Mouse (Mus musculus) neural tube, embryonic 15.5 days (tissue): Measurements from ENCODE around the gene Rai1. TPM values are rescaled to one million over a fixed set of nuclear protein-coding genes. Genes with fewer than 3 reads are reported as not detected.
A peak's percentile ranks its signal among the peaks of the same experiment; 100 is the strongest.

Experiments
- ATAC-seq: fragments of 200-750 bp; cut with Nextera tagmentation; 2 replicates; pipeline ENCODE4 v1.8.0; 2017; ENCODE audit warnings: mild to moderate bottlenecking, moderate TSS enrichment, moderate library complexity; ENCODE audit not compliant: low FRiP score
- H3K27ac ChIP-seq: fragments of 300-500 bp; sonication (generic); replicated peaks from 2 replicates; pipeline ENCODE4 v1.5.1; 2015; ENCODE audit warnings: mild to moderate bottlenecking, inconsistent platforms
- H3K27me3 ChIP-seq: fragments of 300-500 bp; sonication (generic); replicated peaks from 2 replicates; pipeline ENCODE4 v1.6.1; 2015; ENCODE audit warnings: inconsistent platforms
- H3K36me3 ChIP-seq: fragments of 300-500 bp; sonication (generic); 2 replicates; pipeline ENCODE4 v1.6.1; 2015; ENCODE audit warnings: inconsistent platforms
- H3K4me1 ChIP-seq: fragments of 300-500 bp; sonication (generic); 2 replicates; pipeline ENCODE4 v1.6.1; 2015; ENCODE audit warnings: inconsistent platforms
- H3K4me2 ChIP-seq: fragments of 300-500 bp; sonication (generic); 2 replicates; pipeline ENCODE4 v1.6.1; 2015; ENCODE audit warnings: inconsistent platforms, mild to moderate bottlenecking, moderate library complexity
- H3K4me3 ChIP-seq: fragments of 300-500 bp; sonication (generic); replicated peaks from 2 replicates; pipeline ENCODE4 v1.5.1; 2015; ENCODE audit warnings: mild to moderate bottlenecking, inconsistent platforms
- H3K9ac ChIP-seq: fragments of 300-500 bp; sonication (generic); replicated peaks from 2 replicates; pipeline ENCODE4 v1.6.1; 2015; ENCODE audit warnings: mild to moderate bottlenecking, inconsistent platforms
- H3K9me3 ChIP-seq: fragments of 300-500 bp; sonication (generic); replicated peaks from 2 replicates; pipeline ENCODE4 v1.6.1; 2016; ENCODE audit warnings: inconsistent platforms
- WGBS: fragments of 180-500 bp; shearing (Covaris S2); methylation state at CpG from one replicate; pipeline ENCODE4 v1.1.7; 2015; ENCODE audit warnings: mixed read lengths; 5-methylcytosine and 5-hydroxymethylcytosine counted together
- polyA plus RNA-seq: library from polyadenylated mRNA; unstranded; fragments of >200 nt; fragmentation: Nextera tagmentation; extraction: Ambion mirVana; gene quantifications from 2 replicates; pipeline ENCODE4 v1.2.1, GENCODE M21; 2015

Rai1 gene
- polyA plus RNA-seq, 1 experiment from 2014 or later: 27.4 TPM

GRCm38 (mm10) chr11:60073936-60074502 is 30.8 kb upstream of the Rai1 start:
- Histone ChIP-seq H3K9me3 (no peaks in the 10 kb centered on the region), H3K4me3 (no peak overlapping the region), H3K4me2 (no peak overlapping the region), H3K9ac (no peak overlapping the region), H3K4me1 (no peaks in the 10 kb centered on the region), H3K27me3 (no peaks in the 10 kb centered on the region), H3K27ac (no peak overlapping the region), H3K36me3 (no peaks in the 10 kb centered on the region)
- WGBS: 74% methylated on average over 15 of the region's 15 CpGs
- no peak for ATAC-seq

DNA sequence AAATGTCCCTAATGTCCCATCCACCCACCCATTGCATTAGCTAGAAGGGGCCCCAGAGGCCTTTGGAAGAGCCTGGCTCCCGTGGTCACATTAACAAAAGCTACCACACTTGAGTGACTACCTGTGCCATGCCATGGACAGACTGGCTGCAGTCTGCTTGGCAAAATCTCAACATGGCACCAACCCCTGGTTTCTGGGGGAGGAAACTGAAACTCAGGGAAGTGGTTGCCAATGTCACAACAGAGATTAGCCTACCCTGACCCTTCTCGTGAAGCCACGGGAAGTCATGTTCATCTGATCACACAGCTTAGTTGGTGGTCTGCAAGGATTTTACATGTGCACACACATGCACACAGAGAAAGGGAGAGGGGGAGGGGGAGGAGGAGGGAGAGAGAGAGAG is 28.6 kb upstream of the Rai1 start:
- 78% methylated on average over 3 of the region's 3 CpGs for WGBS
- no peaks in the 10 kb centered on the region for H3K27me3 ChIP-seq
- no peaks in the 10 kb centered on the region for H3K4me1 ChIP-seq
- no peak overlapping the region for H3K9ac ChIP-seq
- ATAC-seq: no peak
- no peaks in the 10 kb centered on the region for H3K36me3 ChIP-seq
- H3K4me3 ChIP-seq: no peak overlapping the region
- no peak overlapping the region for H3K4me2 ChIP-seq
- H3K9me3 ChIP-seq: no peaks in the 10 kb centered on the region
- H3K27ac ChIP-seq: no peak overlapping the region

DNA sequence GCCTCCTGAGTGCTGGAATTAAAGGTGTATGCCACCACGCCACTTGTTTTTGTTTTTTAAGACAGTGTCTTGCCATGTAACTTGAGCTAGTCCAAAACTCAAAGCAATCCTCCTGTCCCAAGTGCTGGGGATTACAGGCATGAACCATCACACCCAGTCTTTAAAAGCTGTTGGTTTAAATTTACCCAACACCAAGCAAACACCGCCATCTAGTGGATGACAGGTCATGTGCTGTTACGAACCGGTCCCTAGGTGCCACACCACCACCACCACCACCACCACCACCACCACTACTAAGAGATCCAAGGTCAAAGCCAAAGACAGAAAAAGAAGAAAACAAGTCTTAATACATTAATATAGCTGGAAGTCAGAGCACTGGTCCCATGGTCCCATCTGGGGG is 28.0 kb upstream of the Rai1 start:
- H3K36me3 ChIP-seq: no peaks in the 10 kb centered on the region
- 14% methylated on average over 4 of the region's 4 CpGs for WGBS
- no peak for ATAC-seq

DNA sequence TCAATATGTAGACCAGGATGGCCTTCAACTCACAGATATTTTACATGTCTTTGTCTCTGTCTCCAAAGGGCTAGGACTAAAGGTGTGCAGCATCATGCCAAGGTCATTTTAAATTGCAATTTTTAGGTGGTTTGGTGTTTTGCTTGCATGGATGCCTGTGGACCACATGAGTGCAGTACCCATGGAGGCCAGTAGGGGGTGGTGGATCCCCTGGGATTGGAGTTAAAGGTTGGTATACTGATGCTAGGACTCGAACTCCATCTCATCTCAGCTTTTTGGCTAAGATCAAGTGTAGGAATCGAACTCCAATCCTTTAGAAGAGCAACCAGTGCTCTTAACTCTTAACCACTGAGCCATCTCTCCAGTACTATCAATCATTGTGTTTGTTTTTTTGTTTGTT is 20.2 kb upstream of the Rai1 start:
- ATAC-seq: no peak
- Histone ChIP-seq H3K4me1 (peaks cover 10% of the 10 kb centered on the region), H3K27ac (no peak overlapping the region), H3K4me3 (no peak overlapping the region), H3K9ac (no peak overlapping the region), H3K9me3 (no peaks in the 10 kb centered on the region), H3K36me3 (no peaks in the 10 kb centered on the region), H3K27me3 (no peaks in the 10 kb centered on the region), H3K4me2 (no peak overlapping the region)
- WGBS: 36% methylated on average over 2 of the region's 2 CpGs

More for the DNA sequence above, 28.0 kb upstream of the Rai1 start:
- H3K27ac ChIP-seq: no peak overlapping the region
- no peak overlapping the region for H3K9ac ChIP-seq
- no peak overlapping the region for H3K4me2 ChIP-seq
- H3K4me1 ChIP-seq: no peaks in the 10 kb centered on the region
- no peaks in the 10 kb centered on the region for H3K27me3 ChIP-seq
- no peaks in the 10 kb centered on the region for H3K9me3 ChIP-seq
- no peak overlapping the region for H3K4me3 ChIP-seq

DNA sequence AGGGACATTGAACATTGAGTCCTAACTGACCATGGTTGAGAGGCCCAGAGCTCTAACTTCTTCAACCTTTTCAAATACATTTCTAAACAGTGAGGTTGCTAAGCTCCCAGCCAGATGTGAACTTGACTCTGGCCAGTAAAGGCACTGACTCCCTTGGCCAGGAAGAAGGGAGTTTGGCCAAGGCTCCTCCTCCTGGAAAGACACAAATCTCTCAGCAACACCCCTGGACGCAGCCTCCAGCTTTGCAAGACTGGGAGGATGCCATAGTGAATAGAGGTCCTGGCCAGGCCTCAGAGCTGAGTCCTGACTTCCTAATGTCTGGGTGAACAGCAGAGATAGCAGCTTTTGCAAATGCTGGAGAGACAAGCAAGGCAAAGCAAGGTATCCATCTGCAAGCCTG is 18.1 kb upstream of the Rai1 start:
- no peak for ATAC-seq
- H3K9me3 ChIP-seq: no peaks in the 10 kb centered on the region
- H3K27ac ChIP-seq: no peak overlapping the region
- H3K27me3 ChIP-seq: no peaks in the 10 kb centered on the region
- H3K36me3 ChIP-seq: no peaks in the 10 kb centered on the region
- H3K9ac ChIP-seq: no peak overlapping the region
- peaks cover 10% of the 10 kb centered on the region for H3K4me1 ChIP-seq
- no peak overlapping the region for H3K4me3 ChIP-seq
- WGBS: 81% methylated on average over 1 of the region's 1 CpGs
- H3K4me2 ChIP-seq: no peak overlapping the region

GRCm38 (mm10) chr11:60088947-60089346 is 15.9 kb upstream of the Rai1 start:
- Histone ChIP-seq H3K27ac (peak overlapping the region; percentile 60; the same call in 1 of the 2 replicates), H3K9me3 (no peaks in the 10 kb centered on the region), H3K36me3 (no peaks in the 10 kb centered on the region), H3K4me1 (peaks cover 23% of the 10 kb centered on the region), H3K4me2 (no peak overlapping the region), H3K9ac (no peak overlapping the region), H3K27me3 (no peaks in the 10 kb centered on the region), H3K4me3 (no peak overlapping the region)
- WGBS: 31% methylated on average over 4 of the region's 4 CpGs
- peak; percentile 88 for ATAC-seq

- ATAC-seq: no peak
- Histone ChIP-seq H3K27ac (no peak overlapping the region), H3K4me1 (peaks cover 40% of the 10 kb centered on the region), H3K9me3 (no peaks in the 10 kb centered on the region), H3K4me3 (no peak overlapping the region), H3K36me3 (no peaks in the 10 kb centered on the region), H3K9ac (no peak overlapping the region), H3K4me2 (no peak overlapping the region), H3K27me3 (no peaks in the 10 kb centered on the region)
- WGBS: 70% methylated on average over 5 of the region's 5 CpGs
These were observed 14.0 kb upstream of the Rai1 start for GRCm38 (mm10) chr11:60090696-60091421.

DNA sequence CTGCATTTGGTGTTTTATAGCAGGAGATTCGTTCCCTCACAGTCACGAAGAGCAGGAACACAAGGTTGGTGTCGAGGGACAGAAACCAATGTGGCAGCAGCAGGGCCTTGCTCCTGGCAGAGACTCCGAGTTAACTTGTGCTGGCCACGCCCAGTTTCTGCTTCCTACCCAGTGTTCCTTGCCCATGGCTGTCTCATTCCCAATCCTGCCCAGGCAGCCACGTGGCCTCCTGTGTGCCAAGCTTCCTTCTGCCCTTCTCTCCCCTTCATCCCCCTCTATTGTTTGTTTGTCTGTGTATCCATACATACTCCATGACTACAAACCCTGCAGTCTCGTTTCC is 13.4 kb upstream of the Rai1 start:
- Histone ChIP-seq H3K36me3 (no peaks in the 10 kb centered on the region), H3K9me3 (no peaks in the 10 kb centered on the region), H3K27me3 (no peaks in the 10 kb centered on the region), H3K4me1 (peaks cover 42% of the 10 kb centered on the region), H3K9ac (no peak overlapping the region), H3K4me2 (no peak overlapping the region), H3K27ac (no peak overlapping the region), H3K4me3 (no peak overlapping the region)
- WGBS: 73% methylated on average over 7 of the region's 7 CpGs
- ATAC-seq: no peak

DNA sequence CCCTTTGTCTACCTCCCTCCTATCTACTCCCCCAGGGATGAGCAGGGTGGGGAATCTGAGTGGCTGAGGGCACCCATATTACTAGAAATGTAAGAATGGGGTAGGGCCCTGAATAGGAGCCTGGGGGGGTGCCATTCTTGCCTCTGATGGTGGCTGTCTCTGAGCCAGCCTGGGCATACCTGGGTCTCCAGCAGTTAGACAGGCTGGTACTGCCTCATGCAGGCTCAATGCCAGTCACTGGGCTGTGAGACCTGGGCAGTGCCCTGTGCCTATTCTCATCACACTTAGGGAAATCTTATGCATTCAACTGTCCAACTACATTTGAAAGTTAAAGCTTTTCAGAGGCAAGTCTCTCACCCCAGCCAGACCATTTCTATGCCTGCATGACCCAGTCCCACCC is 11.6 kb upstream of the Rai1 start:
- H3K4me3 ChIP-seq: no peak overlapping the region
- no peak for ATAC-seq
- H3K4me1 ChIP-seq: peaks cover 42% of the 10 kb centered on the region
- H3K4me2 ChIP-seq: no peak overlapping the region
- H3K36me3 ChIP-seq: no peaks in the 10 kb centered on the region
- peak overlapping the region; percentile 66; the same call in 1 of the 2 replicates for H3K27ac ChIP-seq
- no peaks in the 10 kb centered on the region for H3K27me3 ChIP-seq
- H3K9ac ChIP-seq: peak overlapping the region; percentile 11; the same call in 1 of the 2 replicates
- H3K9me3 ChIP-seq: no peaks in the 10 kb centered on the region

DNA sequence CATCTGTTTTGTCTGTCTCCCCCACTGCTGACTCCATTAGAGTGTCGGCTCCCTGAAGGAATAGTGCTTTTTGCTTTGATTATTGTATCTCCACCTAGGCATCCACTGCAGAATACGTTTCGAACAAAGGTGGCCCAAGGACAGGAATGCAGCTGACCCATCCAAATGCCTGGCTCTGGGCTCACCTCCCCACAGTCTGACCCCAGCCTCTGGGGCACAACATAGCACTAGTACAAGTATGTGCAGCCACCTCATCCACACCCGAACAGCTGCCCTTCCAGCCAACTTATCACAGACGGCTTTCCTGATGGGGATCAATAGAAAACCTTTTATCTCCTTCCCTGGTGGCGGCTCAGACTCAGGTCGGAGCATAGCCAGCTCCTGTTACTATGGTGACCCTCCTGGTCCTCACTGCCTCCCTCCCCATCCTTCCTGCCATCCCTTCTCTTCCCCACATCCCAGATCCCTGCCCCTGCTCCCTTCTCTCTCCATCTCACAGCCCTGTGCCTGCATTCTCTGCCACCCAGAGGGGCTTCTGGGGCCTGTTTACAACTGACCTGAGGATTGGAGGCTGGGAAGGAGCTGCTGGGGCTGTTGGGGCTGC is 10.7 kb upstream of the Rai1 start:
- Histone ChIP-seq H3K4me1 (peaks cover 36% of the 10 kb centered on the region), H3K27ac (peak overlapping the region; percentile 66), H3K9ac (peak overlapping the region; percentile 11; the same call in 1 of the 2 replicates), H3K9me3 (no peaks in the 10 kb centered on the region), H3K36me3 (no peaks in the 10 kb centered on the region), H3K4me3 (no peak overlapping the region), H3K27me3 (no peaks in the 10 kb centered on the region), H3K4me2 (no peak overlapping the region; the same call in 1 of the 2 replicates)
- WGBS: 24% methylated on average over 7 of the region's 7 CpGs
- peak; percentile 70; the same call in 1 of the 2 replicates for ATAC-seq

DNA sequence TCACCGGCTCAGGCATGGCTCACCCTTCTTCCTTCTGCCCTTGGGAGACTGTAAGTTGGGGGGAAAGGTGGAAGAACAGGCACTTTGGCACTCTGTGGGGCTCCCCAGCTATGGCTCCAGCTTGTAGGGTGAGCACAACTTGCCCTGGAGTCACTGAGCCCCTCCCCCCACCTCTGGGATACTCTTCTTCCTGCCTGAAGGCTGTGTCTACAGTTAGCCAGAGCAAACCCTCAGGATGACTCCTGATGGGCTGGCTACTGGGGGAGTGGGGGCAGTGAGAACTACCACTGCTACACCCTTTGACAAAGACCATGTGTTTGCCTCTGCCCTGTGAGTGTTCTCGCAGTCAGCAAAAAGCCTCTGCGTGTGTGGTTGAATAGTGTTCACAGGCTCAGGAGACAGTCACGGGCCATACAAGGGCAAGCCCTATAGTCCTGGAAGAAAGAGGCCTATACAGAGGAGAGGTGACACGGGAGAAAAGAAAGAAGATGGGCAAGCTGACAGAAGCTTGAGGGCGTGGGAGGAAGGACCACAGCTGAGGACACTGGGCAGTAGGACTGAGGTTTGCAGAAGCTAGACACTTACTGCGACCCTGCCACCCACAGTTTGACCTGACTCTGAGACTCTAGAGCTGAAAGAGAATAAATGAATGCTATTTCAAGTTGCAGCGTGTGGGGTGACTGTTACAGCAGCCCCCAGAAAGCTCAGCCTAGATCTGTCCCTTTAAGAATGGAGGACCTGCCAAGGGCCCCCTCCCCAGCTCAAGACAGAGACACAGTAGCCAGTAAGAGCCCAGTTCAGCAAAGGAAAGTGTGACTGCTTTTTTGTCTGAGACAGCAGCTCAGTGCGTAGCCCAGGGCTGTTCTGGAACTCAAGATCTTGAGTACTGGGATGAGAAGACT is 9.7 kb upstream of the Rai1 start:
- no peaks in the 10 kb centered on the region for H3K27me3 ChIP-seq
- H3K4me2 ChIP-seq: no peak overlapping the region
- WGBS: 43% methylated on average over 9 of the region's 9 CpGs
- H3K27ac ChIP-seq: peak overlapping the region; percentile 66
- ATAC-seq: no peak
- H3K9me3 ChIP-seq: no peaks in the 10 kb centered on the region
- H3K9ac ChIP-seq: no peak overlapping the region
- no peaks in the 10 kb centered on the region for H3K36me3 ChIP-seq
- peaks cover 33% of the 10 kb centered on the region for H3K4me1 ChIP-seq
- no peak overlapping the region for H3K4me3 ChIP-seq
